Mouse (Mus musculus) ES-CJ7 (cell line): ENCODE data around the gene Imp3.

Experiments used
- DNase-seq: peaks from one replicate; pipeline ENCODE4 v3.0.0; 2011; ENCODE audit warnings: low read depth, low spot score

Gene Imp3

GRCm38 (mm10) chr9:56970158-56970557, 32.9 kb downstream of the Imp3 start:
- no peak for DNase-seq

- no peak for DNase-seq
Measured at GRCm38 (mm10) chr9:56973960-56974524, 36.8 kb downstream of the Imp3 start.

DNA sequence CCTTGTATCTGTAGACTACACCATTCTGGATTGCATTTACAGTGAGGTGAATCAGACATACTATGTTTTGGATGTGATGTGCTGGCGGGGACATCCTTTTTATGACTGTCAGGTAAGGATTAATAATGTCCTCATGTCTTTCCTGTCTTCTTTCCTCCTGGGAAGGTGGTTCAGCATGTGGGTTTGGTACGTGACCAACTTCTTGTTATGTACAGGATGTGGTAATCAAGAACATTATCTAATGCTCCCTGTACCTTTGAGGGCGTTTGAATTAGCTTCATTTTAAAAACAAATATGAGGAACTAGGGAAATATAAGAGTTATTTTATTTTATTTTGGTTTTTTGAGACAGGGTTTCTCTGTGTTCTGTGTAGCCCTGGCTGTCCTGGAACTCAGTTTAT, 37.9 kb downstream of the Imp3 start:
- no peak for DNase-seq

- peak; percentile 4 for DNase-seq
Measured at GRCm38 (mm10) chr9:56980186-56980585, 42.9 kb downstream of the Imp3 start.

- no peak for DNase-seq
Measured at GRCm38 (mm10) chr9:56981502-56981901, 44.2 kb downstream of the Imp3 start.
